Mouse (Mus musculus) midbrain, embryonic 13.5 days (tissue): ENCODE data around the gene Cish. TPM values are rescaled to one million over a fixed set of nuclear protein-coding genes. Genes with fewer than 3 reads are reported as not detected.

Experiments used
- ATAC-seq: fragments of 200-750 bp; cut with Nextera tagmentation; 2 replicates; pipeline ENCODE4 v1.8.0; 2017; ENCODE audit warnings: mild to moderate bottlenecking, moderate TSS enrichment, moderate library complexity
- H3K27ac ChIP-seq: fragments of 300-500 bp; sonication (generic); 2 replicates; pipeline ENCODE4 v1.5.1; 2015; ENCODE audit warnings: inconsistent platforms, mild to moderate bottlenecking, moderate library complexity
- H3K27me3 ChIP-seq: fragments of 300-500 bp; sonication (generic); 2 replicates; pipeline ENCODE4 v1.6.1; 2015; ENCODE audit warnings: mild to moderate bottlenecking, inconsistent platforms
- H3K36me3 ChIP-seq: fragments of 300-500 bp; sonication (generic); 2 replicates; pipeline ENCODE4 v1.6.1; 2015; ENCODE audit warnings: mild to moderate bottlenecking, inconsistent platforms
- H3K4me1 ChIP-seq: fragments of 300-500 bp; sonication (generic); replicated peaks from 2 replicates; pipeline ENCODE4 v1.6.1; 2015; ENCODE audit warnings: inconsistent platforms
- H3K4me2 ChIP-seq: fragments of 300-500 bp; sonication (generic); replicated peaks from 2 replicates; pipeline ENCODE4 v1.6.1; 2015; ENCODE audit warnings: moderate library complexity, mild to moderate bottlenecking, inconsistent platforms
- H3K4me3 ChIP-seq: fragments of 300-500 bp; sonication (generic); replicated peaks from 2 replicates; pipeline ENCODE4 v1.5.1; 2015; ENCODE audit warnings: mild to moderate bottlenecking, inconsistent platforms
- H3K9ac ChIP-seq: fragments of 300-500 bp; sonication (generic); replicated peaks from 2 replicates; pipeline ENCODE4 v1.6.1; 2015; ENCODE audit warnings: mild to moderate bottlenecking, inconsistent platforms
- H3K9me3 ChIP-seq: fragments of 300-500 bp; sonication (generic); 2 replicates; pipeline ENCODE4 v1.6.1; 2016; ENCODE audit warnings: mild to moderate bottlenecking, inconsistent platforms
- WGBS: fragments of 180-500 bp; shearing (Covaris S2); methylation state at CpG from one replicate; pipeline ENCODE4 v1.1.7; 2015; 5-methylcytosine and 5-hydroxymethylcytosine counted together
- polyA plus RNA-seq: library from polyadenylated mRNA; unstranded; fragments of >200 nt; fragmentation: Nextera tagmentation; extraction: Ambion mirVana; gene quantifications from 2 replicates; pipeline ENCODE4 v1.2.1, GENCODE M21; 2015

Cish gene
- polyA plus RNA-seq, 1 experiment from 2014 or later, result 6.6 TPM

- H3K4me3 ChIP-seq, result no peak overlapping the region
- no peaks in the 10 kb centered on the region for H3K36me3 ChIP-seq
- ATAC-seq, result peak; percentile 65
- H3K4me2 ChIP-seq, result no peak overlapping the region
- peaks cover 15% of the 10 kb centered on the region for H3K4me1 ChIP-seq
- no peak overlapping the region for H3K9ac ChIP-seq
- no peak overlapping the region for H3K27ac ChIP-seq
- 30% methylated on average over 10 of the region's 10 CpGs for WGBS
- H3K9me3 ChIP-seq, result no peaks in the 10 kb centered on the region
- H3K27me3 ChIP-seq, result peaks cover 39% of the 10 kb centered on the region
Observed at GRCm38 (mm10) chr9:107290897-107291296, 4.9 kb upstream of the Cish start.

- no peak overlapping the region for H3K27ac ChIP-seq
- no peak overlapping the region for H3K4me3 ChIP-seq
- H3K9ac ChIP-seq, result no peak overlapping the region
- peaks cover 26% of the 10 kb centered on the region for H3K27me3 ChIP-seq
- ATAC-seq, result no peak
- no peaks in the 10 kb centered on the region for H3K9me3 ChIP-seq
- H3K4me2 ChIP-seq, result no peak overlapping the region
- WGBS, result 7% methylated on average over 6 of the region's 6 CpGs
- no peaks in the 10 kb centered on the region for H3K36me3 ChIP-seq
- peaks cover 24% of the 10 kb centered on the region for H3K4me1 ChIP-seq
Observed at GRCm38 (mm10) chr9:107294249-107294648, 1.6 kb upstream of the Cish start.

DNA sequence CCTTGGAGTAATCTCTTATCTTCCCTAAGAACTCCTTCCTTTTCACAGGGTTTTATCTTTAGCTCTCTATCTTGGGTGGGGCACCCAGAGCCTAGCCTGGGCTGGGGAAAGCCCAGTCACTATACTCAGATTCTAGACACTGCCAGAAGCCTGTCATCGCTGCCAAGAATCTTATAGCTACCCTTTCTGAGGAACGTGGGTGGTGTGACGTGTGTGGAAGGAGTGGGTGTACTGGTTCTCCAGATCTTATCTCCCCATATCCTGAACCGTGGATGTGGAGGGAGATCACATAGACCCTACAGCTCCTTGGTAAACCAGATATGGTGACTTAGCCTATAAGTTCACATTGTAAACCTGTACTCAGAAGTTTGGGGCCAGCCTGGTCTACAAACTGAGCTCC, 210 bp upstream of the Cish start:
- no peak for ATAC-seq
- H3K9me3 ChIP-seq, result no peaks in the 10 kb centered on the region
- H3K9ac ChIP-seq, result no peak overlapping the region
- H3K4me1 ChIP-seq, result peaks cover 15% of the 10 kb centered on the region
- peaks cover 4% of the 10 kb centered on the region for H3K36me3 ChIP-seq
- H3K27ac ChIP-seq, result no peak overlapping the region
- no peak overlapping the region for H3K4me3 ChIP-seq
- WGBS, result 83% methylated on average over 4 of the region's 4 CpGs
- 0 out of 2 replicates have a peak overlapping the region, but pooled peaks have one; percentile 90 for H3K4me2 ChIP-seq
- H3K27me3 ChIP-seq, result peaks cover 18% of the 10 kb centered on the region

DNA sequence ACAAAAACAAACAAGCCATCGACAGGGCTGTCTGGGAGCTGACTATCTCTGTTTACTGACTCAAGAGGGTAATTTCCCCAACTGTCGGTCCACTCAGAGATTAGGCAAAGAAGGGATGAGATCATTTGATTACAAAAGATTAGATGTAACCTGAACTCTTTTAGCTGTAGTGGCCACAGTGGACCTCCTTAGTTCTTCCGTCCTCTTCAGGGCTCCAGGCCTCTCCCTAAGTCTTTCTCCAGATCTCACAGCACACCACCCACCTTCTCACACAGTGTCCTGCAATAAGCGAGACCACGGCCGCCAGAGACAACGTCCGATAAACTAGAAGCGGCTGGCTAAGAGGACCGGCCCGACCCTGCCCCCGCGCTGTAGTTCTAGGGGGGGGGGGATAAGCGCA, 215 bp downstream of the Cish start:
- 7% methylated on average over 14 of the region's 14 CpGs for WGBS
- no peak; the same call in none of the 2 replicates for ATAC-seq

GRCm38 (mm10) chr9:107296501-107296965, 707 bp downstream of the Cish start:
- ATAC-seq, result peak; percentile 98
- Histone ChIP-seq H3K4me3 (peak overlapping the region; percentile 68), H3K4me2 (peak overlapping the region; percentile 90), H3K9me3 (no peaks in the 10 kb centered on the region), H3K4me1 (peaks cover 15% of the 10 kb centered on the region), H3K27me3 (peaks cover 18% of the 10 kb centered on the region), H3K36me3 (peaks cover 13% of the 10 kb centered on the region), H3K27ac (0 out of 2 replicates have a peak overlapping the region, but pooled peaks have one; percentile 27), H3K9ac (peak overlapping the region; percentile 76)
- WGBS, result under 1% methylated on average over 31 of the region's 31 CpGs

More for the DNA sequence above, 215 bp downstream of the Cish start:
- Histone ChIP-seq H3K4me2 (peak overlapping the region; percentile 90), H3K27me3 (peaks cover 18% of the 10 kb centered on the region), H3K9ac (no peak overlapping the region), H3K4me3 (peak overlapping the region; percentile 68), H3K36me3 (peaks cover 8% of the 10 kb centered on the region), H3K9me3 (no peaks in the 10 kb centered on the region), H3K27ac (no peak overlapping the region), H3K4me1 (peaks cover 15% of the 10 kb centered on the region)

- no peak for ATAC-seq
- H3K27ac ChIP-seq, result 0 out of 2 replicates have a peak overlapping the region, but pooled peaks have one; percentile 27
- WGBS, result 12% methylated on average over 16 of the region's 16 CpGs
Observed at GRCm38 (mm10) chr9:107297059-107297458, 1.2 kb downstream of the Cish start.

GRCm38 (mm10) chr9:107297658-107298057, 1.8 kb downstream of the Cish start:
- WGBS, result 94% methylated on average over 4 of the region's 4 CpGs
- peaks cover 15% of the 10 kb centered on the region for H3K4me1 ChIP-seq
- no peak overlapping the region for H3K27ac ChIP-seq
- no peaks in the 10 kb centered on the region for H3K9me3 ChIP-seq
- peaks cover 14% of the 10 kb centered on the region for H3K27me3 ChIP-seq
- no peak for ATAC-seq
- peak overlapping the region; percentile 90 for H3K4me2 ChIP-seq
- peaks cover 19% of the 10 kb centered on the region for H3K36me3 ChIP-seq
- H3K4me3 ChIP-seq, result peak overlapping the region; percentile 68
- H3K9ac ChIP-seq, result 0 out of 2 replicates have a peak overlapping the region, but pooled peaks have one; percentile 76

More at GRCm38 (mm10) chr9:107297059-107297458, 1.2 kb downstream of the Cish start:
- H3K9ac ChIP-seq, result peak overlapping the region; percentile 76
- H3K27me3 ChIP-seq, result peaks cover 18% of the 10 kb centered on the region
- H3K4me1 ChIP-seq, result peaks cover 15% of the 10 kb centered on the region
- no peaks in the 10 kb centered on the region for H3K9me3 ChIP-seq
- H3K4me2 ChIP-seq, result peak overlapping the region; percentile 90
- H3K36me3 ChIP-seq, result peaks cover 17% of the 10 kb centered on the region
- H3K4me3 ChIP-seq, result peak overlapping the region; percentile 68

- WGBS, result 86% methylated on average over 8 of the region's 8 CpGs
- Histone ChIP-seq H3K4me2 (no peak overlapping the region; the same call in 1 of the 2 replicates), H3K9me3 (no peaks in the 10 kb centered on the region), H3K9ac (no peak overlapping the region), H3K4me1 (peaks cover 15% of the 10 kb centered on the region), H3K27me3 (peaks cover 8% of the 10 kb centered on the region; the same call in 1 of the 2 replicates), H3K36me3 (peaks cover 19% of the 10 kb centered on the region), H3K4me3 (no peak overlapping the region), H3K27ac (no peak overlapping the region)
- ATAC-seq, result no peak
Observed at GRCm38 (mm10) chr9:107298059-107298780, 2.4 kb downstream of the Cish start.

- no peak overlapping the region for H3K4me2 ChIP-seq
- no peaks in the 10 kb centered on the region for H3K9me3 ChIP-seq
- no peak overlapping the region for H3K4me3 ChIP-seq
- WGBS, result 90% methylated on average over 6 of the region's 6 CpGs
- H3K36me3 ChIP-seq, result peaks cover 19% of the 10 kb centered on the region
- peaks cover 15% of the 10 kb centered on the region for H3K4me1 ChIP-seq
- ATAC-seq, result no peak
- peaks cover 5% of the 10 kb centered on the region; the same call in 1 of the 2 replicates for H3K27me3 ChIP-seq
- H3K27ac ChIP-seq, result no peak overlapping the region
- no peak overlapping the region for H3K9ac ChIP-seq
Observed at GRCm38 (mm10) chr9:107298876-107299275, 3.0 kb downstream of the Cish start.

- no peak for ATAC-seq
- peaks cover 15% of the 10 kb centered on the region for H3K4me1 ChIP-seq
- WGBS, result 94% methylated on average over 7 of the region's 7 CpGs
- H3K4me3 ChIP-seq, result no peak overlapping the region
- H3K4me2 ChIP-seq, result no peak overlapping the region
- H3K9ac ChIP-seq, result no peak overlapping the region
- no peaks in the 10 kb centered on the region for H3K9me3 ChIP-seq
- H3K27ac ChIP-seq, result no peak overlapping the region
- peaks cover 5% of the 10 kb centered on the region; the same call in 1 of the 2 replicates for H3K27me3 ChIP-seq
- H3K36me3 ChIP-seq, result peaks cover 19% of the 10 kb centered on the region
Observed at GRCm38 (mm10) chr9:107299783-107300182, 4.0 kb downstream of the Cish start.

DNA sequence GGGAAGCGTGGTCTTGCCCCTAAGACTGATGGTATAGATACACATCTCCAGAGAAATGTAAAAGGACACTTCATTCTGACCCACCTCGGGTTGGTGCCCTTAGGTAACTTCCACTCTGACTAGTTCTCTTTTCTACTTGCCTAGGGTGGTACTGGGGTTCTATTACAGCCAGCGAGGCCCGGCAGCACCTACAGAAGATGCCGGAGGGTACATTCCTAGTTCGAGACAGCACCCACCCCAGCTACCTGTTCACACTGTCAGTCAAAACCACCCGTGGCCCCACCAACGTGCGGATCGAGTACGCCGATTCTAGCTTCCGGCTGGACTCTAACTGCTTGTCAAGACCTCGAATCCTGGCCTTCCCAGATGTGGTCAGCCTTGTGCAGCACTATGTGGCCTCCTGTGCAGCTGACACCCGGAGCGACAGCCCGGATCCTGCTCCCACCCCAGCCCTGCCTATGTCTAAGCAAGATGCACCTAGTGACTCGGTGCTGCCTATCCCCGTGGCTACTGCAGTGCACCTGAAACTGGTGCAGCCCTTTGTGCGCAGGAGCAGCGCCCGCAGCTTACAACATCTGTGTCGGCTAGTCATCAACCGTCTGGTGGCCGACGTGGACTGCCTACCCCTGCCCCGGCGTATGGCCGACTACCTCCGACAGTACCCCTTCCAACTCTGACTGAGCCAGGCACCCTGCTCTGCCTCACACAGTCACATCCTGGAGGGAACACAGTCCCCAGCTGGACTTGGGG, 4.6 kb downstream of the Cish start:
- whole genome bisulfite sequencing, result 94% methylated on average over 30 of the region's 30 CpGs
- H3K4me2 ChIP-seq, result no peak overlapping the region
- H3K4me1 ChIP-seq, result peaks cover 15% of the 10 kb centered on the region
- H3K9me3 ChIP-seq, result no peaks in the 10 kb centered on the region
- H3K4me3 ChIP-seq, result no peak overlapping the region
- H3K9ac ChIP-seq, result no peak overlapping the region
- H3K27me3 ChIP-seq, result peaks cover 4% of the 10 kb centered on the region; the same call in 1 of the 2 replicates
- no peak for ATAC-seq
- H3K36me3 ChIP-seq, result peaks cover 19% of the 10 kb centered on the region
- no peak overlapping the region for H3K27ac ChIP-seq
